In genomic region chr17:87826909-87827308, GRCm38 (mm10) we compare ENCODE assay signal across 12 mouse cellular contexts. TPM values are rescaled to one million over a fixed set of nuclear protein-coding genes. Genes with fewer than 3 reads are reported as not detected.
DNase-seq lines count a peak whose midpoint lies in the region; ATAC-seq and TF ChIP-seq lines count a peak whose summit lies in the region.
"Had no signal": no experiment of that assay in that cellular context is flagged by ENCODE, and none has a peak within 500 bp of the region (broad histone marks: within the 10 kb centered on the region; RNA-seq: fewer than 3 reads in every experiment).

No protein-coding gene starts in this region.

- DNase-seq in heart, adult 18-20 months, result no peak
- no peak for DNase-seq in Patski (ENCODE audit: low read depth, low spot score)
- DNase-seq in forebrain, postnatal 0 days, result no peak
- no peak for DNase-seq in lung, postnatal 14 days
- DNase-seq in adipocyte (ENCODE audit: low spot score), result no peak

- H3K4me3 ChIP-seq in heart, embryonic 12.5 days, result no peak overlapping the region
- no peak overlapping the region for H3K4me3 ChIP-seq in forebrain, postnatal 0 days (ENCODE audit: low read depth, low read length)
- H3K4me3 ChIP-seq in midbrain, embryonic 16.5 days (ENCODE audit: low read depth, low read length), result peak overlapping the region; percentile 4; the same call in 1 of the 2 replicates
- H3K4me3 ChIP-seq: heart, embryonic 15.5 days had no signal

- CTCF ChIA-PET in Patski (lab: Charles Lee), result no interaction called here

- no peaks in the 10 kb centered on the region for H3K36me3 ChIP-seq in heart, embryonic 12.5 days
- no peaks in the 10 kb centered on the region for H3K36me3 ChIP-seq in forebrain, postnatal 0 days (ENCODE audit: insufficient read depth)
- H3K36me3 ChIP-seq in midbrain, embryonic 16.5 days (ENCODE audit: control insufficient read depth, insufficient read depth, low read length), result no peaks in the 10 kb centered on the region
- H3K36me3 ChIP-seq: G1E; heart, embryonic 15.5 days had no signal

- 12% methylated on average over 12 of the region's 12 CpGs for WGBS in heart, embryonic 12.5 days
- WGBS in forebrain, postnatal 0 days, result 31% methylated on average over 12 of the region's 12 CpGs
- WGBS in midbrain, embryonic 16.5 days, result 21% methylated on average over 12 of the region's 12 CpGs

- H3K27me3 ChIP-seq in heart, embryonic 12.5 days (replicated peaks), result peaks cover 30% of the 10 kb centered on the region
- no peaks in the 10 kb centered on the region for H3K27me3 ChIP-seq in Patski
- H3K27me3 ChIP-seq in forebrain, postnatal 0 days (ENCODE audit: insufficient read depth, low read length), result no peaks in the 10 kb centered on the region
- H3K27me3 ChIP-seq in midbrain, embryonic 16.5 days (ENCODE audit: control insufficient read depth, insufficient read depth, low read depth, low read length), result no peaks in the 10 kb centered on the region

- no peak overlapping the region for H3K9ac ChIP-seq in heart, embryonic 12.5 days
- no peak overlapping the region for H3K9ac ChIP-seq in forebrain, postnatal 0 days
- H3K9ac ChIP-seq in midbrain, embryonic 16.5 days (ENCODE audit: low read depth, low read length), result 0 out of 2 replicates have a peak overlapping the region, but pooled peaks have one; percentile 13
- H3K9ac ChIP-seq: heart, embryonic 15.5 days had no signal

- ATAC-seq in heart, embryonic 12.5 days (ENCODE audit: insufficient number of reproducible peaks, low FRiP score), result no peak
- ATAC-seq in Patski, result peak; percentile 48
- peak; percentile 25; the same call in 1 of the 2 replicates for ATAC-seq in forebrain, postnatal 0 days
- ATAC-seq in midbrain, embryonic 16.5 days, result peak; percentile 39; the same call in 1 of the 2 replicates
- no peak for ATAC-seq in inflammation-experienced regulatory T-cells, adult 6 months

- no peaks in the 10 kb centered on the region for H3K9me3 ChIP-seq in heart, embryonic 12.5 days (replicated peaks)
- no peaks in the 10 kb centered on the region for H3K9me3 ChIP-seq in forebrain, postnatal 0 days (ENCODE audit: low read length)
- no peaks in the 10 kb centered on the region for H3K9me3 ChIP-seq in midbrain, embryonic 16.5 days (replicated peaks; ENCODE audit: control insufficient read depth, low read length, poor library complexity, severe bottlenecking)
- H3K9me3 ChIP-seq: heart, embryonic 15.5 days had no signal

- peak overlapping the region; percentile 24; the same call in 1 of the 2 replicates for H3K4me2 ChIP-seq in heart, embryonic 12.5 days
- no peak overlapping the region for H3K4me2 ChIP-seq in forebrain, postnatal 0 days (ENCODE audit: low read depth)
- H3K4me2 ChIP-seq in midbrain, embryonic 16.5 days (ENCODE audit: low read length), result peak overlapping the region; percentile 19; the same call in 1 of the 2 replicates

- POLR2A ChIA-PET in Patski (lab: Charles Lee), result no interaction called here

- H3K4me1 ChIP-seq in heart, embryonic 12.5 days (replicated peaks), result peaks cover 16% of the 10 kb centered on the region
- no peaks in the 10 kb centered on the region for H3K4me1 ChIP-seq in forebrain, postnatal 0 days (ENCODE audit: insufficient read depth)
- H3K4me1 ChIP-seq in midbrain, embryonic 16.5 days (ENCODE audit: control insufficient read depth, insufficient read depth, low read length), result no peaks in the 10 kb centered on the region

- H3K27ac ChIP-seq in heart, embryonic 12.5 days (ENCODE audit: poor library complexity, severe bottlenecking), result no peak overlapping the region
- no peak overlapping the region for H3K27ac ChIP-seq in forebrain, postnatal 0 days (ENCODE audit: low read depth, low read length)
- no peak overlapping the region for H3K27ac ChIP-seq in midbrain, embryonic 16.5 days (ENCODE audit: low read length)
- H3K27ac ChIP-seq: heart, embryonic 15.5 days had no signal

- in situ Hi-C loops in Patski (cut with MboI; ENCODE audit: low pct_unique_long_range_greater_than_20kb), result no loop called here

- no peak for TF ChIP-seq CTCF in Patski (IDR thresholded peaks at IDR 0.05)
- no peak for TF ChIP-seq CTCF in forebrain, postnatal 0 days (IDR thresholded peaks at IDR 0.05; ENCODE audit: low read depth)

RNA-seq across cellular contexts. Expression of gene Kcnk12, which starts 29.1 kb away (rescaled TPM):
- polyA plus RNA-seq in heart, embryonic 12.5 days (2016; fragmentation: Nextera tagmentation; extraction: Ambion mirVana), result 0.11 and 0.13 TPM in 2 replicates
- total RNA-seq in heart, adult 18-20 months (2021), result not detected
- polyA plus RNA-seq in Patski (2021), result not detected
- total RNA-seq in forebrain, postnatal 0 days (2014; rRNA removed), result 6.9 and 7.9 TPM in 2 replicates
- polyA plus RNA-seq in forebrain, postnatal 0 days (2015; fragmentation: Nextera tagmentation; extraction: Ambion mirVana), result 3.3 and 4.5 TPM in 2 replicates
- 0.63 and 0.65 TPM in 2 replicates for polyA plus RNA-seq in midbrain, embryonic 16.5 days (2015; fragmentation: Nextera tagmentation; extraction: Ambion mirVana)
- not detected for polyA plus RNA-seq in inflammation-experienced regulatory T-cells, adult 6 months (2017; shearing (Covaris generic))
- total RNA-seq: G1E; neutrophil, adult 5-6 weeks had no signal
- polyA plus RNA-seq: G1E; heart, embryonic 15.5 days; lung, embryonic 16.5 days had no signal

Comparison
In these comparisons a context has a peak if more than half of its experiments do, and no peak if none do; other contexts are left out.
1. ATAC-seq: peak in Patski (single experiment), forebrain, postnatal 0 days (single experiment) and midbrain, embryonic 16.5 days (single experiment); none in heart, embryonic 12.5 days (single experiment) and inflammation-experienced regulatory T-cells, adult 6 months (single experiment).